Mouse (Mus musculus) hindbrain, embryonic 11.5 days (tissue): ENCODE data around the gene Ube2e2. TPM values are rescaled to one million over a fixed set of nuclear protein-coding genes. Genes with fewer than 3 reads are reported as not detected.

Source experiments
- ATAC-seq: fragments of 200-750 bp; cut with Nextera tagmentation; 2 replicates; pipeline ENCODE4 v1.8.0; 2017; ENCODE audit warnings: mild to moderate bottlenecking, moderate TSS enrichment, moderate library complexity; ENCODE audit not compliant: low FRiP score
- DNase-seq: peaks from one replicate; pipeline ENCODE4 v3.0.0-alpha.2; 2015; ENCODE audit warnings: low spot score
- H3K27ac ChIP-seq: fragments of 300-500 bp; sonication (generic); 2 replicates; pipeline ENCODE4 v1.5.1; 2014; ENCODE audit warnings: mild to moderate bottlenecking, low read depth, low read length
- H3K27me3 ChIP-seq: fragments of 300-500 bp; sonication (generic); 2 replicates; pipeline ENCODE4 v1.6.1; 2014; ENCODE audit warnings: mild to moderate bottlenecking, low read length, moderate library complexity, mixed read lengths; ENCODE audit not compliant: control insufficient read depth, insufficient read depth
- H3K36me3 ChIP-seq: fragments of 300-500 bp; sonication (generic); 2 replicates; pipeline ENCODE4 v1.6.1; 2014; ENCODE audit warnings: mild to moderate bottlenecking, low read length, moderate library complexity, mixed read lengths; ENCODE audit not compliant: control insufficient read depth, insufficient read depth
- H3K4me1 ChIP-seq: fragments of 300-500 bp; sonication (generic); replicated peaks from 2 replicates; pipeline ENCODE4 v1.6.1; 2014; ENCODE audit warnings: low read length, mixed read lengths; ENCODE audit not compliant: control insufficient read depth, insufficient read depth
- H3K4me2 ChIP-seq: fragments of 300-500 bp; sonication (generic); replicated peaks from 2 replicates; pipeline ENCODE4 v1.6.1; 2014; ENCODE audit warnings: mild to moderate bottlenecking, low read depth, low read length
- H3K4me3 ChIP-seq: fragments of 300-500 bp; sonication (generic); 2 replicates; pipeline ENCODE4 v1.5.1; 2014; ENCODE audit warnings: low read depth, low read length
- H3K9ac ChIP-seq: fragments of 300-500 bp; sonication (generic); 2 replicates; pipeline ENCODE4 v1.6.1; 2014; ENCODE audit warnings: low read depth, low read length
- H3K9me3 ChIP-seq: fragments of 300-500 bp; sonication (generic); 2 replicates; pipeline ENCODE4 v1.6.1; 2016; ENCODE audit warnings: low read length; ENCODE audit not compliant: control insufficient read depth
- WGBS: fragments of 180-500 bp; shearing (Covaris S2); extraction: QIAGEN DNeasy Blood & Tissue Kit; methylation state at CpG from one replicate; pipeline ENCODE4 v1.1.7; 2014; 5-methylcytosine and 5-hydroxymethylcytosine counted together
- polyA plus RNA-seq: library from polyadenylated mRNA; unstranded; fragments of >200 nt; fragmentation: Nextera tagmentation; extraction: Ambion mirVana; gene quantifications from 2 replicates; pipeline ENCODE4 v1.2.1, GENCODE M21; 2014

Ube2e2 gene
- polyA plus RNA-seq, 1 experiment from 2014 or later: 52.5 TPM

GRCm38 (mm10) chr14:18665267-18666024, 228.6 kb downstream of the Ube2e2 start:
- H3K36me3 ChIP-seq: no peaks in the 10 kb centered on the region
- WGBS: 90% methylated on average over 1 of the region's 1 CpGs
- no peak for ATAC-seq

GRCm38 (mm10) chr14:18663666-18664065, 230.4 kb downstream of the Ube2e2 start:
- no peaks in the 10 kb centered on the region for H3K4me1 ChIP-seq
- 93% methylated on average over 2 of the region's 2 CpGs for WGBS
- no peak overlapping the region for H3K4me3 ChIP-seq
- DNase-seq (no peak), ATAC-seq (no peak)
- H3K4me2 ChIP-seq: no peak overlapping the region
- no peak overlapping the region for H3K9ac ChIP-seq
- H3K27ac ChIP-seq: no peak overlapping the region
- H3K27me3 ChIP-seq: no peaks in the 10 kb centered on the region
- no peaks in the 10 kb centered on the region for H3K36me3 ChIP-seq
- H3K9me3 ChIP-seq: no peaks in the 10 kb centered on the region

More at GRCm38 (mm10) chr14:18665267-18666024, 228.6 kb downstream of the Ube2e2 start:
- H3K4me1 ChIP-seq: no peaks in the 10 kb centered on the region
- DNase-seq: no peak
- H3K9me3 ChIP-seq: no peaks in the 10 kb centered on the region
- H3K4me2 ChIP-seq: no peak overlapping the region
- H3K27ac ChIP-seq: no peak overlapping the region
- H3K9ac ChIP-seq: no peak overlapping the region
- no peaks in the 10 kb centered on the region for H3K27me3 ChIP-seq
- H3K4me3 ChIP-seq: no peak overlapping the region

- H3K36me3 ChIP-seq: no peaks in the 10 kb centered on the region
- WGBS: 83% methylated on average over 4 of the region's 4 CpGs
- DNase-seq: no peak
- H3K27me3 ChIP-seq: no peaks in the 10 kb centered on the region
- H3K4me1 ChIP-seq: no peaks in the 10 kb centered on the region
- H3K9ac ChIP-seq: no peak overlapping the region
- no peak overlapping the region for H3K4me3 ChIP-seq
- H3K9me3 ChIP-seq: no peaks in the 10 kb centered on the region
- no peak overlapping the region for H3K27ac ChIP-seq
- no peak overlapping the region for H3K4me2 ChIP-seq
- ATAC-seq: no peak
These were observed 236.0 kb downstream of the Ube2e2 start for GRCm38 (mm10) chr14:18657777-18658753.

- ATAC-seq (no peak), DNase-seq (no peak)
- no peak overlapping the region for H3K27ac ChIP-seq
- WGBS: 77% methylated on average over 2 of the region's 2 CpGs
- no peaks in the 10 kb centered on the region for H3K9me3 ChIP-seq
- H3K4me3 ChIP-seq: no peak overlapping the region
- no peak overlapping the region for H3K9ac ChIP-seq
- H3K27me3 ChIP-seq: no peaks in the 10 kb centered on the region
- no peaks in the 10 kb centered on the region for H3K36me3 ChIP-seq
- no peaks in the 10 kb centered on the region for H3K4me1 ChIP-seq
- H3K4me2 ChIP-seq: no peak overlapping the region
These were observed 244.9 kb downstream of the Ube2e2 start for GRCm38 (mm10) chr14:18649123-18649675.

GRCm38 (mm10) chr14:18641656-18642055, 252.4 kb downstream of the Ube2e2 start:
- WGBS: 86% methylated on average over 4 of the region's 4 CpGs
- Histone ChIP-seq H3K27me3 (no peaks in the 10 kb centered on the region), H3K4me2 (no peak overlapping the region), H3K9me3 (no peaks in the 10 kb centered on the region), H3K4me1 (no peaks in the 10 kb centered on the region), H3K9ac (no peak overlapping the region), H3K4me3 (no peak overlapping the region), H3K27ac (no peak overlapping the region), H3K36me3 (no peaks in the 10 kb centered on the region)
- DNase-seq (no peak), ATAC-seq (no peak)

GRCm38 (mm10) chr14:18638753-18639456, 255.2 kb downstream of the Ube2e2 start:
- Histone ChIP-seq H3K4me1 (no peaks in the 10 kb centered on the region), H3K4me2 (no peak overlapping the region), H3K9me3 (no peaks in the 10 kb centered on the region), H3K4me3 (no peak overlapping the region), H3K27ac (no peak overlapping the region), H3K9ac (no peak overlapping the region), H3K36me3 (no peaks in the 10 kb centered on the region), H3K27me3 (no peaks in the 10 kb centered on the region)
- 87% methylated on average over 2 of the region's 2 CpGs for WGBS
- no peak for DNase-seq
- no peak for ATAC-seq

- H3K9me3 ChIP-seq: no peaks in the 10 kb centered on the region
- H3K4me1 ChIP-seq: no peaks in the 10 kb centered on the region
- no peak overlapping the region for H3K4me2 ChIP-seq
- WGBS: 85% methylated on average over 1 of the region's 1 CpGs
- no peak for ATAC-seq
- DNase-seq: no peak
- H3K27me3 ChIP-seq: no peaks in the 10 kb centered on the region
- no peak overlapping the region for H3K4me3 ChIP-seq
- H3K27ac ChIP-seq: no peak overlapping the region
- no peaks in the 10 kb centered on the region for H3K36me3 ChIP-seq
- no peak overlapping the region for H3K9ac ChIP-seq
These were observed 256.3 kb downstream of the Ube2e2 start for GRCm38 (mm10) chr14:18637739-18638138.

GRCm38 (mm10) chr14:18628170-18628569, 265.9 kb downstream of the Ube2e2 start:
- DNase-seq (no peak), ATAC-seq (no peak)
- Histone ChIP-seq H3K4me3 (no peak overlapping the region), H3K9me3 (no peaks in the 10 kb centered on the region), H3K4me1 (no peaks in the 10 kb centered on the region), H3K4me2 (no peak overlapping the region), H3K27me3 (no peaks in the 10 kb centered on the region), H3K36me3 (no peaks in the 10 kb centered on the region), H3K27ac (no peak overlapping the region), H3K9ac (no peak overlapping the region)
- 79% methylated on average over 1 of the region's 1 CpGs for WGBS
